Mouse (Mus musculus) gastrocnemius, adult 8-10 months (tissue): ENCODE measurements around the gene Arid1b. TPM values are rescaled to one million over a fixed set of nuclear protein-coding genes. Genes with fewer than 3 reads are reported as not detected.

Experiments used
- DNase-seq, 2 experiments: peaks; one replicate each; pipeline ENCODE4 v3.0.0; 2022; ENCODE audit warnings: low spot score in 2 of 2
- total RNA-seq, 4 experiments: library from RNA; stranded (reverse); gene quantifications; 2 replicates each; pipeline ENCODE4 v1.2.4; 2022

Arid1b gene
- total RNA-seq, 4 experiments from 2014 or later = 30.8 to 35.6 (median 33.9) TPM

DNA sequence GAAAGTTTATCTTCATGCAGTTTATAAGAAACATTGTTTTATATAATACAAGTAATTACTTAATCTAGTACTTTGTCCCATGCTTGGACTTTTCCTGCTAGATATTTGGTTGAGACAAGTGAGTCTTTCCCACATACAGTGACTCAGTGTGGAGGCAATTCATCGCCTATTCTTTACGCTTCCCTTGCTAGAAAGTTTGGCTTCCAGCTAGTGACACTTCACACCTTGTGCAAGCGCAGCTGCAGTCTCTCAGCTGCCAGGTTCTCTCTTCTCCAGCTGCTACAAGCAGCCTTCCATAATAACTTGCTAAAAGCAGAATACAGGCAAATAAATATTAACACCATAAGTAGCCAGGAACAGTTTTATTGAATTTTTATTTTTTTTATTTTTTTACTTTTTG, 279.6 kb downstream of the Arid1b start:
- DNase-seq = no peak

DNA sequence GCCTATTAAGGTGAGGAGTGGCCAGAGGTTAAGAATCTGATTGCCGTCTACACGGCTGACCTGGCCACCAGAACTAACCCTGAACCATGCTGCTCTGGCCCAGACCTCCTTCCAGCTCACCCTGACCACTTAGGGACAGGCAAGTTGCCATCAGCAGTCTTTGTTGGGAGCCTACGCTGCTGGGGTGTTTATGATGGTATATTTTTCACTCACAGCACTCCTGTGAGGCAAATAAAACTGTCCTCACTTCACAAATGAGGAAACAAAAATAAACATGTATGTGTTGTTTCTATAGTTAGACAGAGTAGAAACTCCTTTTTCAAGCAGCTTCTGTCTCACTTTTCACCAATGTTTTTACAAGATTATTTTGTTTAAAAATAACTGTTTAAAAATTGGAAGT, 280.3 kb downstream of the Arid1b start:
- no peak for DNase-seq

DNA sequence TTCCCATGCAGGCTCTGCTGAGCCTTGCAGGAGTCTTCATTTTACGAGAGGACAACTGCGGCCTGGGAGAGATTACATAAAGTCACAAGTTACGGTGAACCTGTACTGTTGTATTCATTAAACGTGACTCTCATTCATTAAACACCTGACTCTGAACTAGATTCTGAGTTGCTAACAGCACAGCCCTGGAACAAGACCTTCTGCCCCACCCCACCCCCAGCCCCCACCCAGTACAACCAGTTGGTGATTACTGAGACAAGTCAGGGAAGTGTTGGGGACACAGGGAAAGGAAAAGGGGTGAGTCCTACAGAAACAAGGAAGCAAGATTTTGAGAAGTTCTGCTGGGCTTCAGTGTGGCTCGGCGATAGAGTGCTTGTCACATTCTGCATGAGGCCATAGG, 281.6 kb downstream of the Arid1b start:
- no peak for DNase-seq

DNA sequence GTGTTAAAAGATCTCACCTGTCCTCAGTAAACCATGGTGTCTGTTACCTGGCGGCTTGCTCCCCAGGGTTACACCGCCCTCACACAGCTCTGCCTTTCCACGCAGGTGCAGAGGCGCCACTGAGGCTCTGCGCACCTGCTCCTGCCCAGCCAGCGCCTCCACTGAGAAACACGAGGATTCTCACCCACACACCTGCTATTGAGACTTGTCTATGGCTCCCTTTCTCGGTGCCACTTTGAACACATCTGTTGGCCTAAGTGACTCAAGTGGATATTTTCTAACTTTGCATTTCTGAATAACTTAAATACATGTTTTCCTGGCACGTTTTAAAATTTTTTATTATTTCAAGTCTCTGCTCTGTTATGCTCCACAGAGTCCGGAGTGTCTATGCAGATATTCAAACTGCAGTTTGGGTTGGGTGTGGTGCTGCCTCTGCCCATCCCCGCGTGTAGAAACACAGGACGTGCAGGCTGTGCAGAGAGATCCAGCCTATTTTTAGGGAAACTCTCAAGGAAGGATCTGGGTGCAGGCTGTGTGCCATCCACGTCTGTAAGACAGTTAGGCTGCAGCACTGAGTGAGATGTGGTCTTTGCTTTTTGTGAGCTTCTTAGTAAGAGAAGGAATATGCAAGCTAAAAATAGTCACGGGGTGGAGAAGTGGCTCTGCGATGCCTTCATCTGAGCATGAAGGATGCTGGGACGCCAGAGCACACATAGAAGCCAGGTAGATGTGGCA, 283.2 kb downstream of the Arid1b start:
- no peak for DNase-seq

DNA sequence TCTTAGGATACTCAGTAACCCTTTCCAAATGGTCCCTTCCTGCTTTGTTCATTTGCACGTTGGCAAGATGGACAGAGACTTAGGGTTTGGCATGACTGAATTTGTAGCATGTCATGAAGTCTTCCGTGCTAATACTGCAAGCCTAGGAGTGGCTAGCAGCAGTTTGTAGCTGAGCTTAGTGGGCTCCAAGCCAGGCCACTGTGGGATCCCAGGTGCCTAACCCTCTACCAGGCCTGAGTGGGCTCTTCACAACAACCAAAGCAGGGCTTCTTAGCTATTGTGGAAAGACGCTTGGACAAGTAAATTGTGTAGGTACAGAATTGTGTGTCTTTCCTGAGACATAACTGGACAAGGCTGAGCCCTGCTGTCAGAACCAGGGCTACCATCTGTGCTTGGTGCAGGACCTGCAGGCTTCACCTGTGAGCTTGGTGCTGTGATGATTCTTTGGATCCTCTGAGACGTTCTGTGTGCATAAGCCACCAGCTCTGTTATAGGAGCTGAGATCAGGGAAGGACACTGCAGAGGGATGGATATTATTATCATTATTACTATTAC, 286.4 kb downstream of the Arid1b start:
- DNase-seq = no peak

DNA sequence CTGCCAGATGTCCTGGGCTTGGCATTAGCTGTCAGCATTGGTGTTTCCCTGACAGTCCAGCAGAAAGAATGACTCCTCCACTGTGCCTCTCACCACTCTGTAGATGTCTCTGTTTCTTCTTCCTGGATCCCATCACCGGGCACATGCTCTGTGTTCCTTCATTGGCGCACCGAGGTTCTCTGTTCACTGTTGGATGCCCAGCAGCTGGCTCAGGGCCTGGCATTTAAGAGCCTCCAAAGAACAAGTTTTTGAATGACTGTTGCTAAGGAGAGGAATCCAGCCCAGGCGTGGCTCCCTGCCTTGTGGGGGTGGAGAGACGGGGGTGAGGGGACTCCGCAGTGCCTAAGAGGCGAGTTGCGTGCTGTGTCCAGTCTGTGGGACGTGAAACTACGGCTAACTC, 290.7 kb downstream of the Arid1b start:
- no peak for DNase-seq

DNA sequence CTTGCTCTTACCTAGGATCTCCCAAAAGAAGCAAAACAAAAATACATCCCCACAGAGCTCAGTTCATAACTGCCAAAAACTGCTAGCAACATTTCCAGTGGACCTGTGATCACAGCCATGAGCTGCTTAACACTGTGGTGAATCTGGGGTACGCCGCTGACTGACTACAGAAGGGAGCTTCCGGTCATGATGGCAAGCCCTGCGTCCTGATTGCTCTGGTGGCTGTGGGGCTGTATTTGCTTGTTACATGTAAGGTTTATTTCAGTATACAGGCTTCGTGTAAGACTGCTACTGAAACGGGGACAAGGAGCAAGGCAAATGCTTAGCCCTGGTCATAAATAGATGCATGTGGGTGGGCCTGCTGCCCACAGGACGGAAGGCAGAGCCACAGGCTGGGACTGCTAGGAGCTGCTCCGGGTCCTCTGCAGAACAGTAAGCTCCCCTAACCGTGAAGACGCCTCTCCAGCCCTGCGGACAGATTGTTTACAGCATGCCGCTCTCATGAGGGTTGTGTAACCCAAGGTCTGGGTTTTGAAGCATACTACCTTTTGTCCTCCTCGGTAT, 291.8 kb downstream of the Arid1b start:
- no peak for DNase-seq

DNA sequence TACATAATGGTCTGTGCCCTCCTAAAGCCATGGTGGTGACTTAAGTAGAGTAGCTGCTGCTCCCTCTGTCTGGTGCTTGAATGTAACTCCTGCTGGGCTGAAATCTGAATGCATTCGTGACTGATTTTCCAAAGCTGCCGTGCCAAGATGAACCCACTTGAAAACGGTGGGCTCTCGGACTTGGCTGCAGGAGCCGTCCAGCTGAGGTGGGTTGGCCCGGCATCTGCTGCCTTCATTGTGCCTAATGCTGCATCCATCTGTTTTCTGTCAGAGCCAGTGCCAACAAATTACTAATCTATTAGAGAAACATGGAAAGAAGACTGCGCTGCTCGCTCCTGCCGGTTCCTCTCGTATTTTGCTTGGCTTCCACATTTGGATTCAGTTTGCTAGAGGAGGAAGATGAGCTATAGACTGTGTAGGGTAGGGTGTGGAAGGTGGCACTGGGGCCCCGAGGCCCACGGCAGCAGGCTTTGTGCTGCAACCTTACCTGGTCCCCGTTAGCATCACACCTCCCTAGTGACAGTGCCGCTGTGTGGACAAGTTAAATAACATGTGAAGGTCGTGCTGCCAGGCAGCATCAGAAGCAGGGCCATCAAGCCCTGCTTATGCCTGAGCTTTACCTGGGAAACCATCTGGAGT, 292.6 kb downstream of the Arid1b start:
- no peak for DNase-seq

DNA sequence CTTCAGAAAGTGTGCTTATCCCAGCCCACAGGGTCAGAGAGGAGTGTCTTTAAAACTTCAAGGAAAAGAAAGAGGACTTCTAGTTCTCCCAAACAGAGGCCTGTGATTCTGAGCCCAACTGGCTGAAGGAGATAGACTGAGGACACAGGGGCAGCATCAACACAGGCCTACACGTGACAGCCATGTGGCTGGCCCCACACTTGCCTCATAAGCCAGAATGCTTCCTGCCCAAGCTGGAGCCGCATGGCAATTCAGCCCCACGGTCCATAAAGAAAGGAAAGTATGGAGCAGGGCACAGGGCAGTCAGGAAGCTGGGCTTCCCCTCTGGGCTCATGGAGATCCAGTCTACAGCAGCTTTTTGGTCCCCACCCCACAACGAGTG, 293.1 kb downstream of the Arid1b start:
- DNase-seq = no peak

DNA sequence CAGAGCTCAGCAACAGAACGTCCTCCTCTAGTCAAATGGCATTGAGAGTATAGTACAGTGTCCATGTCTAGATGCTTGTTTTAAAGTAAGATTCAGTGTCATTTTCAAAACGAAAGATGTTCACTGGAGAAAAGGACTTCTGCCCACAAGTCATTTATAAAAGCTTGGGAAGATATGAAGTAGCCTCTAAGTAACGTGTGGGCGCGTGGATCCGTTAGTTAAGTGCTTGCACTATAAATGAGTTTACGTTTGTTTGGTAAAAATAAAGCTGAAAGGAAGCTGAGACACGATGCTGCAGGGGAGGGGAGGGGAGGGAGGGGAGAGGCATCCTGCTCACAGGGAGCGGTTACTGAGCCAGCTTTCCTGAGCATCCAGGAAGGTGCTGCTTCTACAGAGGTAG, 293.5 kb downstream of the Arid1b start:
- DNase-seq = no peak

DNA sequence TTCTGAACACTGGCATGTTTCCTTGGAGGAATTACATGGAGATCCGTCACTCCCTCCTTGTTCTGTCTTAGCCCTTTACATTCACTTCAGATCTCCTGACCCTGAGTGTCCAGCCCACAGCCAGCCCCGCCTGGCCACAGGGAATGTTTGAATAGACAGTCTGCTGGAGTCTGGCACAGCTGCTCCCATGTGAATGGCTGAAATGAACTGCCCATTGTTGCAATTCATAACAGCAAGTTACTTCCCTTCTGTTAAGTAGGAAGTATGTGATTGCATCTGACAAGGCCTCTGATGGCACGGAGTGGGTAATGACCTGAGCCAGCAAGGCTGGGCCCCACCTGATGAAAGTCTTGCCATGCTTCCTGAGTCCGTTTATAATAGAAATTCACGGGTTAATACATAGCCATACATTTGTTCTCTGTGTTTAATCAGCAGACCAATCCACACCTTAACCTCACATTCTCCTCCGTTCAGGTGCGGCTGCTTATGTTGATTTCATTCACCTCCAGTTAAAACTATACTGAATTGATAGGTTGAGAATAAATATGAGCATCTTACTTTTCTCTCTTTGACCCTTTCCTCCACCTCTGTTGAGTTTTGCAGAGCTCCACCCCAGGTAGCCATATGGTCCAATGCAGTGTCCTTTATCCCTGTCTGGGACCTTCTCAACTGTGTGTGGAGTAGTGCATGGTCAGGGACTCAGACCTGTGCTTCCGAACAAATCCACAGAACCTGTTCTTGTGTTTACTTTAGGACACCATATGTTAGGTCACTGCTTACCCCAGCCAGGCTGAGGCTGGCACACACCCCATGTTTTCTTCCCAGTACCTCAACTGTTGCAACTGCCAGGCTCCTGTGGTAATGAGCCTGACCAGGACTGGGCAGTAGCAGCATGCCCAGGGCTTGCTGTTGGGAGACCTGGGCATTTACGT, 299.8 kb downstream of the Arid1b start:
- no peak for DNase-seq

DNA sequence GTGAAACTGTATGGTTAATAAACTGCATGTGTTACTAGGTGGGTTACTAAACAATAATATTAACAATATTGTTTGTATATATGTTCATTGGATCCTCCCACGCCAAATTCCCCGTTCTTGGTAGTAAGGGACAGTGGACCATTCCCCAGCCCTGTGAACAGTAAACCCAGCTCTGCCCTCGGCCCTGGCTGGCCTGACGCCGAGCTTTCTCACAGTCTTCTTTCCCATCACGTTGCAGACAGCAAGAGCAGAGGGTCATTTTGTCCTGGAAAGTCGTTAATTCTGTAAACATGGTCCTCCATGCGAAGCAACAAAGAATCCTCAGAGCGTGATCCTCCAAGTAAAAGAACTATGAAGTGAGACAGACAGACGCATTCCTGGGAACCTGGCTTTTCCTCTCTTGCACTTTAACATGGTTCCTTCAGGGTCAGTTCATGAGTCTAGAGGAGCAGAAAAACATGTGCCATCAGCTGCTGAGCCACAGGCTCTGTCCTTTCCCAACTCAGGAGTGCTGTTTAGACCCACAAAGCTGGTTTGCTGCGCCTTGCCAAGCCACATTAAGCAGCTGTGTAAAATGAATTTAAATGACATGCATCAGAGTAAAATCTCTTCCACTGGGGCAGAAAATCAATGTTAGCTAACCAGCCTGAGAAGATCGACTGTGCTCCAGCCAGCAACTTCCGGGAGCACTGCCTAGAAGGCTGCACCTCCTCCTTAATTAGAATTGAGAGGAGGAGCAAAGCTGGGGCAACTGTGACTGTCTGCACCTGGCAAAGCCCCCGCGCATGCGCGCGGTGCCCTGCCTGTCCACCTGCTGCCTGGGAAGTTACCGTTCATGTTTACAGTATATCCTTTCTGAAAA, 301.2 kb downstream of the Arid1b start:
- DNase-seq = peak; percentile 69 to 87

DNA sequence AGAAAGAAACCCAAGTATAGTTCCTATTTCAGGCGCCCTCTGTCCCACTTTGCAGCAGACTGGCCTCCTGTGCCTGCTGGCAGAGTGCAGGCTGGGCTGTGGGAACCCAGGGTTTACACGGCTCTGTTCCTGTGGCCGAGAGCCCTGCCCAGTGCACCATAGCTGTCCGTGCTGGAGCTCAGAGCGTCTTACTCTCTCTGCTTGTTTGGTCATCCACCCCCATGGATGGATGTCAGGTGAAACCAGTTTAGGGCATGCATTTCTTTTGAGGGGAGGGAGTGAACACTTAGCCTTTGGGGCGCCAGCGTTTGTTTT, 301.8 kb downstream of the Arid1b start:
- DNase-seq = no peak

DNA sequence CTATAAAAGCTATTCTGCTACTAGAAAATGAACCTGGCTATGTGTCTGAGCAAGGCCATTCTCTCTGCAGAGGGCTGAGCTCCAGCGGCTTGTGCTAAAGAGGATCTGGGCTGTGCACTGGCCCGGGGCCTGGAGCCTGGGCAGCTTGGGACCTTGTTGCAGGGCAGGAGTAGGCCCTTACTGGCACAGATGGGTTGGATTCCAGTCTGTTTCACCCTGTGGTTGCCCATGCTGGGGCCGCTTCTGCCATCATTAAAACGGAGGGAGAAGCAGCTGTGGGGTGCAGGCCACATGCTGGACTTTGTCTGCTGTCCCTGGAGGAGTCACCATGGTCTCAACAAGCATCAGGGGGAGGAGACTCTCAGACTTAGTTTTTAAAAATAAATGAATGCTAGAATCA, 303.4 kb downstream of the Arid1b start:
- no peak for DNase-seq

DNA sequence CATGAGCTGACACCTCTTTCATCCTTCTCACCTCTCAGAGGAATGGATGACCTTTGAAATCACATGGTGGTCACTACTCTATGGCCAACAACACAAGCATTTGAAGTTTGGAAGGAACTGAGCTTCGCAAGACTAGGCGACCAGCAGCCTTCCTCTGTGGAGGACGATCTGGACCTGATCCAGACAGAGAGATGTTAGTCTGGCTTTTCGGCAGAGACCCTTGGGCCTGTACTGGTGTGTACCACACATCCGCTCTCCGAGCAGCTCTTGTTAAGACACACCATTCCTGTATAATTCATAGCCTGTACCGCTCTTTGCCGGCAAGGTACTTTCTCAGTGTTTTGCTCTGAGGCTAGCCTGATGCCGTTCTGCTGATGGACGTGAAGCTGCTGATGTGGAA, 303.9 kb downstream of the Arid1b start:
- no peak for DNase-seq

DNA sequence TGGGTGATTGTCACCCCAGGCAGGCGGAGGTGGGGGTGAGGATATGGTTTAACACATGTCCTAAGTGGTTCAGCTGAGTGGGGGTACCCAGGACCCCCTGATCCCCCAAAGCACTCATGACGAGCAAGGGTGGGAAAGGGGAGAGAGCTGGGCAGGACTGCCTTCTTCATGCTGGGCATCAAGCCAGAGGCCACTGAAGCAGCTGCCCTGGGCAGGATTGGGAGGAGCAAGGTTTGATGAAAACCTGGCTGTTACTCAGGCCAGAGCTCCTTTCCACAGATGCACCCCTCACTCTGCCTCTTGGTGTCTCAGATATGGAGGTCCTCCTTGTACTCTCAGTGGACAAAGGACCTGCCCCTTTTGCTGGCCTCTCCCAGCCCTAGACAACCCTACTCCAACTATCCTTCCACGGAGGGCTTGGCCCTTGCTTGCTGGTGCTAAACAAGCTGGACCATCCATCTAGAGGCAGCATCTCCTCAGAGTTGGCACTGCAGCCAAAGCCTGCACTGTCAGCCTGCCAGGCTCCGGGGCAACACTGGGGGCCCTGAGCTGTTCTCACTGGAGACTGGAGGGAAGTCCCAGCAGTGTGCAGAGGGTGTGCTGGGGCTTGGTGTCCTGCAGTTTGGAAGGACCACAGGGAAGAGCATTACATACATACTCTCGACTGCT, 304.9 kb downstream of the Arid1b start:
- no peak for DNase-seq

DNA sequence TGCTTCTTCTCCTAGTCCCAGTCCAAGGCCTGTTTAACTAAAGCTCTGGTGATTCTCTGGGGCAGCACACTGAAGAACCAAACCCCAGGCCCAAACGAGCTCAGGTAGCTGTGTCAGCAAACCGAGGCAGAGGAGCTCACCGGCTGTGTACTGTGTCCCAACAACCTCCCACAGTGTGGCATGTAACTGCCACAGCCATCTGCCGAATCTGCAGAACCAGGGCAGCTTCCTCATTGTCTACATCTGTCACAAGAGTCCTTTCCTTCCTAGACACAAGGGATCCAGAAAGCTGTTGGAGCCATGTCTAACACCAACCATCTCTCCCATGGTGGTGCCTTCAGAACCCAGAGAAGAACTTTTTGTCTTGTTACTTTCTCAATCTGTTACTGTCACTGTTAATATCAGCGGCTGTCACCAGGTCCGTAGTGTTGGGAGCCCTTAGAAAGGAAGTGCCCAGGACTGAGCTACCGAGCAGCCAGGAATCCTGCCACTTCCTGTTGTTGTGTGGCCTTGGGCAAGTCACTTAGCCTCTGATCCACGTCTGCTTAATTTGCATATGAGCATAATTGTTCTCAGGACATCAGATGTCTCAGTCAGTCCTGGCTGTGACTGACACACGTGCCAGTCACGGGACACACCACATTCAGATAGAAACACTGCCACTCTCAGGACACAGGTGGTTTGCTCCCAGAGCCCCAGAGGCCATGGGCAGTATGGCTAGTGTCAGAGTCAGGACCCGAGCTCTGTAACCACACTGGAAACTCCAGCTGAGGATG, 309.0 kb downstream of the Arid1b start:
- no peak for DNase-seq

DNA sequence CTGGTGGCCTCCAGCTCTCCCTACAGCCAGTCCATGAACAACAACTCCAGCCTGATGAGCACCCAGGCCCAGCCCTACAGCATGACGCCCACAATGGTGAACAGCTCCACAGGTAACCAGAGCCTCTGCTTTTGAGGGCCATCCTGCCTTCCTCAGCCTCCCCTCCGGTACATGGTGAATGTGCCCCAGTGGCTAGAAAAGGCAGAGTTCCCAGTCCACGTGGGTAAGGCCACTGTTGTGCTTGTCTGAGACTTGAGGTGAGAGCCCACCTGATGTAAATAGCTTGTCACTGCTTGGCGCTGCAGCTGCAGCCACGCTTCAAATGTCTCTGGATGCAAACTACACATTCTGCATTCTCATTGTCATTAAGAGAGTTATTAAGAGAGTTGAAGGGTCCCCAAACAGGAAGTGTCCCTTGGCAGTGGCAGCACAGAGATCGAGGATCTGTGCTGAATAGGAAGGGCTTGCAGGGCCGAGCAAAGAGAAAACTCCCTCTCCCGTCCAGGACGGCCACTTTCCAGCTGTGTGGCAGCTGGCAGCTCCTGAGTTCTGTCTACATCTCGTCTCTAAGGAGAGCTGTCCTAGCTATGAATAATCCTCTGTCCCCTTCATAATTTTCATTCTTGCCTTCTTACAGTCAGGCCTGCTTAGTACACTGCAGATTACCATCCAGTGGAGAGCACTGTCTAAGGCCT, 311.8 kb downstream of the Arid1b start:
- DNase-seq = no peak

DNA sequence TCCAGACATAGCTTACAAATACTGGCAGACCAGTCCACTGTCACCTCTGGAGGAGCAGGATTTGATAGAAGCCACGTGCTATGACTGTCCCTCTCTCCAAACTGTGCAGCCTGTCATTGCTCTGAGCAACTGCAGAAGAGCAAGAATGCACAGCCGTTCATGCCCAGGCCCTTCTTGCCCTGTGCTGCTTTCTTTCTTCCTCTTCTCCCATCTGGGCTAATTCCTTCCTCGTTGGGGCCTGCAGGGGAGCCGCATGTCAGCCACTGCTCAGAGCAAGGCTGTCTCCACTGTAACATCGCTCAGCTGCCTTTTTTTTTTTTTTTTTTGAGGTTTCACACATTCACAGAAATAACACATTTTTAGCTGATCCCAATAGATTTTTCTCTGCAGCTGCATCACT, 315.8 kb downstream of the Arid1b start:
- DNase-seq = no peak
